Mouse (Mus musculus) kidney, adult 18-20 months (tissue): ENCODE measurements around the gene Rbbp9.
"Not testable (repeated sequence)": the region's sequence is repeated elsewhere in the genome, so short reads cannot be mapped to it uniquely, and the experiment has no call there.

Experiments
- DNase-seq: peaks from one replicate; pipeline ENCODE4 v3.0.0; 2021

The Rbbp9 gene

GRCm38 (mm10) chr2:144550529-144550928 is at the start of gene Rbbp9:
Gene Rbbp9 (minus strand): TSS chr2:144550869.
- DNase-seq, result peak; percentile 77

DNA sequence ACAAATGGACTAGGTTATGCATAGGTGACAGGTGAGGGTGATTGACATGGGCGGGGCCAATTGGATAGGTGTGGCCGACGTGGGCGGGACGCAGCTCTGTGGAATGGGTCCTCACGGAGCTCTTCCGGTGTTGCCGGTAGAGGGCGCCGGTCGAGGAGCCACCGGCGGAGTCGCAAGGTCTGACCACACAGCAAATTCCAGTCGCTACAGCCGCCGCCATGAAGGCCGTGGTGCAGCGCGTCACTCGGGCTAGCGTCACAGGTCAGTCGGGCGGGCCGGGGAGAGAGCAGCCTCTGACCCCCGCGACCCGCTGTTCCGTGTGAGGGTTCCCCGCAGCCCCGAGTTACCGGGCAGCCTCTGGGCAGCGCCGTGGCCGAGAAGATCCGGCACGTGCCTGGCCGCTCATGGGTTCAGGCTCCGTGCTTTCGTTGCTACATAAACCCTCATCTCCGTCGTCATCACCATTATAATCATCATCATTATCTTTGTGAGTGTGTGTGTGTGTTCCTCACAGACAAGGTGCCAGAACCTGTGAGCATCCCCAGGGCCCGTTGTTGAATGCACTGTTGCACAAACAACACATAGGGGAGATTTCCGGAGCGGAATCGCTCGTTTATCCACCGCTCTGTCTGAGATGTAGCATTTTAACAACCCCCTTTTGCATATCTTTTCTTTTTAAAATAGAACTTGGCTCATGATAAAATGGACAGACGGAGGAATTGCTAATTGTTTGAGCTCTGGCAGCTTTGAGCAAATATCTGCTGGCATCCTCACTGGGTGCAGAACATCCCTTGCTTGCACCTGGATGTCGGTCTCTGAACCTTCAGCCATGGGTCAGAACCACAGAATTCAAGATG is 49.4 kb upstream of the Rbbp9 start, which contains the start of gene Dtd1:
Gene Dtd1 (plus strand): TSS at position 67 of the 857 bp plus-strand sequence.
- DNase-seq, result peak; percentile 93

DNA sequence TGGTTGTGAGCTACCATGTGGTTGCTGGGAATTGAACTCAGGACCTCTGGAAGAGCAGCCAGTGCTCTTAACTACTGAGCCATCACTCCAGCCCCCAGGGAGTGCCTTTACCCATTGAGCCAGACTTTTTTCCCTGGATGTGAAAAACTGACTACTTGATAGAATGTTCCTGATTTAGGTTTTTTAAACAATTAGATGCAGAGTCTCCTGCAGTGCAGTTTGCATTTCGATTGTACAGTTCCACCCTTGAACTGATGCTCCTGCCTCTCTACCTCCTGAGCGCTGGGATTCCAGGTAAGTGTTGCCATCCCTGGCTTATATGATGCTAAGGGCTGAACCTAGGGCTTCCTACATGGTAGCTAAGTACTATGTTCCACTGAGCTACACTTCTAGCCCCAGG is 47.3 kb upstream of the Rbbp9 start:
- no peak for DNase-seq

- DNase-seq, result peak; percentile 84
Measured at GRCm38 (mm10) chr2:144593951-144594651, 43.4 kb upstream of the Rbbp9 start, which contains the start of gene Smim26. Gene Smim26 (plus strand): TSS chr2:144594054.

DNA sequence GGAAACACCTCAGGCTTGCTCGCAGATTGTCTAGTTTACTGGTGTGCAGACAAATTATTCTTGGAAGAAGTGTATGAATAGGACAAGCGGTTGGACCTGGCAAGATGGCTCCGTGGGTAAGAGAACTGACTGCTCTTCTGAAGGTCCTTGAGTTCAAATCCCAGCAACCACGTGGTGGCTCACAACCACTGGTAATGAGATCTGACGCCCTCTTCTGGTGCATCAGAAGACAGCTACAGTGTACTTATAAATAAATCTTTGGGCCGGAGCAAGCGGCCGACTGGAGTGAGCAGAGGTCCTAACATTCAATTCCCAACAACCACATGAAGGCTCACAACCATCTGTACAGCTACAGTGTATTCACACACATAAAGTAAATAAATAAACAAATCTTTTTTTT is 42.4 kb upstream of the Rbbp9 start:
- DNase-seq, result not testable (repeated sequence)

- no peak for DNase-seq
Measured at GRCm38 (mm10) chr2:144588723-144589122, 38.1 kb upstream of the Rbbp9 start.

GRCm38 (mm10) chr2:144555820-144556552 is 5.3 kb upstream of the Rbbp9 start, which contains the start of gene Sec23b:
Gene Sec23b (plus strand): TSS chr2:144556229.
- DNase-seq, result peak; percentile 98

- no peak for DNase-seq
Measured at GRCm38 (mm10) chr2:144555286-144555819, 4.7 kb upstream of the Rbbp9 start.

- no peak for DNase-seq
Measured at GRCm38 (mm10) chr2:144553905-144554304, 3.2 kb upstream of the Rbbp9 start.

- no peak for DNase-seq
Measured at GRCm38 (mm10) chr2:144547559-144547958, 3.1 kb downstream of the Rbbp9 start.

GRCm38 (mm10) chr2:144545481-144545880 is 5.2 kb downstream of the Rbbp9 start:
- peak; percentile 32 for DNase-seq

DNA sequence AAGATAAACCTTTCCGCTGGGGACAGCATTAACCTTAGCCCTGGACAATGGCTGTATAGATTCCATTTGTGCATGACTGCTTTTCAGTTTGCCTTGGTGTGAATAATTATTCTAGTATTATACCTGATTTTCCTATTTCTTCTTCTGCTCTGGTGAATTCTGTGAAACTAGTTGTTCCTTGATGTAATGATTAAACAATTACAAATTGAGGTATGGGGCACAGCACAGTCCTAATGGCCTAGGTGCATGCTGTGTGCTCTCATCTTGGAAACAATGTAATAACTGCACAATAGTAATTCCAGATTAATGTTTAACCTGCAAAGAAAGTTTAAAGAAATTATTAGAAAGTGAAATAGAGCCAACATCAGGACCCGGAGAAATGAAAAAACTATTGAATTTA is 5.6 kb downstream of the Rbbp9 start:
- DNase-seq, result no peak

DNA sequence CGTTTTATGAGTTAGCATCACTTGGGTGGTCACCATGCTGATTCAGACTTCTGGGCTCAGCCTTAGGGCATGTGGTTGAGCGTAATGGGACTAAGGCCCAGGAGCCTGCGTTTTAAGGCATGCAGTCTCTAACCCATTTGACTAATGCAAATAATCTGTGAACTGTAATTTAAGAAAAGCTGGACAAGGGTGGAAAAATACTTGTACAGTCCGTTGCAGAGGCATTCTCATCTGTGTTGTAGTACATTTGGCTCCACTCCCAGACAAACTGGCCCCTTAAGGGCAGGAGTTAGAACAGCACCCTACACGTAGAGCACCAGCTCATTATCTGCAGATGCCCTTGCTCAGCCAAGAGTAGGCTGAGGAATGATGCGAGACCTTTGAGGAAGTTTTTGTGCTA is 6.0 kb downstream of the Rbbp9 start:
- DNase-seq, result peak; percentile 64

DNA sequence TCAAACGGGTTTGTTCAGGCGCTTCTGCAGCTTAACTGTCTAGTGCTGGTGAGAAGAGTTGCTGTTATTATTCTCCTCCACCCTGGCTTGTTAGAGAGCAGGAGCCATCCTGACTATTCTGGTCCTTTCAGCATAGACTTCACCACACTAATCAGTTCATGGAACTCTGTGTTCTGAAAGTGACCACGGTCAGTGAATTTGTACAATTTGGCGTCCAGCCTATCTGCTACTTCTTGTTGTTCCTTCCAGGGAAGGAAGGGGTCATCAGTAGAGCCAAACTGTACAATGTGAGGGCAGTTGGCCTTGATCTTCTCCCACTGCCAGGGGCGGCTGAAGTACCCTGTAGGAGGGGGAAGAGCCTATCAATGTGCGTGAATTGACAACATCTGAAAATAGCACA is 7.0 kb downstream of the Rbbp9 start:
- no peak for DNase-seq

- DNase-seq, result no peak
Measured at GRCm38 (mm10) chr2:144541246-144541645, 9.4 kb downstream of the Rbbp9 start.

DNA sequence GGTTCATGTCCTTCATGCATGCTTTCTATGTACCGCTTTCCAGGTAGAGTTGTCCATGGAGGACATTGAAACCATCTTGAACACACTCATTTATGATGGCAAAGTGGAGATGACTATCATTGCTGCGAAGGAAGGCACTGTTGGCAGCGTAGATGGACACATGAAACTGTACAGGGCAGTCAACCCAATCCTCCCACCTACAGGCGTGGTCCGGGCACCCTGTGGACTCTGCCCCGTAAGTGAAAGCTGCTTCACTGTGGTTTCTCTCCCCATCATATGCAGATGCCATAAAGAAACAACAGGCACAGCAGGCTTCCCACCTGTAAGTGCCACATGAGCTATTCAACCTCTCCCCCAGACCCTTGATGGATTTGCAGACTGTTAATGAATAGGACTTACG is 13.5 kb downstream of the Rbbp9 start:
- peak; percentile 50 for DNase-seq

GRCm38 (mm10) chr2:144527821-144528174 is 22.9 kb downstream of the Rbbp9 start:
- DNase-seq, result no peak

DNA sequence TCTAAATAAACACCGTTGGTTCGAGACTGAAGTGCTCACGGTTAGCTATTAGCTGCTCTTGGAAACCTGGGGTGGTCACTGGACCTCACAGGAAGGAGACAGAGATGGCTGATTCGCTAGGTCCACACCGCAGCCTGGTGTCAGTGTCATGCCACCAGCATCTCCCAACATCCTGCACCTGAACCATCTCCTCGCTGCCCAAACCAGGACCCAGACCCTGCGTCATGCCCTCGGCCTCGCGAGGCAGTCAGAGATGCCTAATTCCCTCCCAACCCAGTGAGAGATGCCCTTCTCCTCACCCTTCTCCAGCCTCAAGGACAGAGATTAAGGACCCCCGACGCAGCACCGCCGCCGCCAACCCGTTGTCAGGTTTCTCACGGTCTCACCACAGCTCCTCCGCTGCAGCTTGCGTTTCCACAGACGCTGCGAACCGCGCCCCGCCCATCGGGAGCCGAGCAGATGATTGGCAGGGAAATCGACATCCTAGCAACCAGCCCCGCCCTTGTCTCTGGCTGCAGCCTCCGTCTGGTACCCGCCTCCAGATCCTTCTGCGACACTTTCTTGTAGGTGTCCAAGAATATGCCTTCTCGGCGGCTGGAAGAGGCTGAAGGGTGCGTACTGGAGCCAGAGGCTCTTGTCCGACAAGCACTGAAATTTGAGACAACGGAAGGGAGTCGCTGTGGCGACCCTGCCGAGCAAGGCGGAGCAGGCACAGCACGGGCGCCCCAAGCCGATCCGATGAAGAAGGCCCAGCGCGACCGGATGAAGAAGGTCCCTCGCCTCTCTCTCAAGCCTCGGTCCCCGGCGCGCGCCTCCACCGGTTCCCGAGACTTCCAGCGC is 23.5 kb downstream of the Rbbp9 start, which contains the start of the genes Dzank1 and Polr3f:
Gene Dzank1 (minus strand): TSS at position 434 of the 840 bp plus-strand sequence.
Gene Polr3f (plus strand): TSS at position 738 of the 840 bp plus-strand sequence.
- peak; percentile 97 for DNase-seq

DNA sequence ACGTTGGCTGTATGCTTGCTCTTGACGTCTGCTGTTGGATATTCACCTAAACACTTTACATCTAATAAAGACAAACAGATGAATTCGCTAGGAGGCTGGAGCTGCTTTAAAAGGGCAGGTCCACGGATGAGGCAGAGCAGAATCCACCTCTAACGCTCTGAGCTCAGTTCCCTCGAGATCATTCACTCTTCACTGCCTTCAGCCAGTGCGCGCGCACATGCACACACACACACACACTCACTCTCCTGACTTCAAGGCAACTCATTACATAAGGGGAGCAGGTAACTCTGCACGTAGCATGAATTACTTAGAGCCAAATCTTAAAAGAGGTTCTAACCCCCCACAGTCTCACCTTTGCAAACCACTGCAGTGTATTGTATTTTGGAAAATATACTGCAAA is 24.8 kb downstream of the Rbbp9 start:
- DNase-seq, result no peak

GRCm38 (mm10) chr2:144519772-144520171 is 30.9 kb downstream of the Rbbp9 start:
- no peak for DNase-seq

- DNase-seq, result no peak
Measured at GRCm38 (mm10) chr2:144514619-144515018, 36.0 kb downstream of the Rbbp9 start.

DNA sequence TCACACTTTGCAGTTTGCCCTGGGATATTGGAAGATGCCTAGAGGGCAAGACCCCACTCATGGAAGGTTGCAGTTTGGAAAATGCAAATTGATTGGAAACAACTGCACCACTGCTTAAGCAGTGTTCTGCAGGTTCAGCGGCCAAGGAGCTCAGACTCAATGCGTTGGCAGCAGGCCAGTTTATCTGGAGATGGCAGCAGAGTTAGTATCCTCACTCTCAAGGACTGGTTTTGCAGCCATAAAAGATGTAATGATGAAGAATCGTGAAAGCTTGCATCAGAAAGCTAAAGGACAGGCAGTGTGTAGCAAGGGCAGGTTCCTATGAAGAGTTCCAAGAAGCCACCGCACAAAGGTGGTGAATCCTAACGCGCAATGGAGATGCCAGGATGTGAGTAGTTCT is 48.5 kb downstream of the Rbbp9 start:
- DNase-seq, result no peak
